Mouse (Mus musculus): ENCODE measurements around the gene Fmr1. TPM values are rescaled to one million over a fixed set of nuclear protein-coding genes. Genes with fewer than 3 reads are reported as not detected.
"Not testable (repeated sequence)": the region's sequence is repeated elsewhere in the genome, so short reads cannot be mapped to it uniquely, and the experiment has no call there.

Fmr1 gene
- total RNA-seq (2021), result 10 to 100 TPM; 12.4 to 12.5 TPM
- long read RNA-seq, experiment 1, full-length matches to known transcripts, result 6 of 13 reads
- long read RNA-seq, experiment 1, partial matches to known transcripts, result 0 of 13 reads
- long read RNA-seq, experiment 1, other reads (novel, unspliced or antisense), result 7 of 13 reads
- long read RNA-seq, experiment 2, full-length matches to known transcripts, result 6 of 11 reads
- long read RNA-seq, experiment 2, partial matches to known transcripts, result 2 of 11 reads
- long read RNA-seq, experiment 2, other reads (novel, unspliced or antisense), result 3 of 11 reads

DNA sequence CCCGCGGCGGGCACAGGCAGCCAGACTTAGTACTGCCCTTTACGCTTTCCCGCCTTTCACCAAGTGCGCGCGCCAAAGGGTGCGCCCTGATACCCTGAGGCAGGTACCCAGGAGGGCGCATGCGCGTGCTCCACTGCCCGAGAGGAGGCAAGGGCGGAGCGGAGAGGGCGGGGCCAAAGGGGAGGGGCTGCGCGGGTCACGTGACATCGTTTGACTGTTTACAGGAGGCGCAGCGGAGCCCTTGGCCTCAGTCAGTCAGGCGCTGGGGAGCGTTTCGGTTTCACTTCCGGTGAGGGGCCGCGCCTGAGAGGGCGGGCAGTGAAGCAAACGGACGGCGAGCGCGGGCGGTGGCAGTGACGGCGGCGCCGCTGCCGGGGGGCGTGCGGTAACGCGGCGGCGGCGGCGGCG is at the start of gene Fmr1:
Fmr1 (plus strand) TSS at position 209 of the 408 bp plus-strand sequence.
- intact Hi-C loops (cut with DNase I; ENCODE audit: low total_unique reads), result no loop called here
- peak; percentile 96 for DNase-seq

DNA sequence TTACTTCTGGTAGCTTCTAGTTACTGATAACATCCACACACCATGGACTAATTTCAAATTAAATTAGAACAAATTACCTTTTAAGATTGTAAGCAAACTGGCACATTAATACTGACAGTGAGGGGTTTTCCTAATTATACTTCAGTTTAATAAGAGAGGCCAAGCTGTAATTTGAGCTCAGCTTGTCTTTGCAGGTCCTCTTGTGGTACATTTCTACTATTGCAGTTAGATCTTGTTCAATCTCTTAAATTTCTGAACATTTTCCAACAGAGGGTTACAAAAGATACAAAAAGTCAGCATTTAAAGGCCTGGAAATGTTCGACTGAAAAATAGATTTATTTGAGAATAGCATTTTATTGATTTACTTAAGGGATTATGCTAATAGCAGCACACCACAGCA is 36.7 kb upstream of the Fmr1 start:
- no peak for DNase-seq
- intact Hi-C loops (cut with DNase I; ENCODE audit: low total_unique reads), result no loop called here

- peak; percentile 31 for DNase-seq
- intact Hi-C loops (cut with DNase I; ENCODE audit: low total_unique reads), result no loop called here
Observed at GRCm38 (mm10) chrX:68645154-68645919, 33.0 kb upstream of the Fmr1 start.

- DNase-seq, result no peak
- intact Hi-C loops (cut with DNase I; ENCODE audit: low total_unique reads), result no loop called here
Observed at GRCm38 (mm10) chrX:68677508-68677907, 833 bp upstream of the Fmr1 start.

GRCm38 (mm10) chrX:68678815-68679486 is 610 bp downstream of the Fmr1 start:
- intact Hi-C loops (cut with DNase I; ENCODE audit: low total_unique reads), result no loop called here
- peak; percentile 19 for DNase-seq

- intact Hi-C loops (cut with DNase I; ENCODE audit: low total_unique reads), result no loop called here
- no peak for DNase-seq
Observed at GRCm38 (mm10) chrX:68684706-68685105, 6.4 kb downstream of the Fmr1 start.

- DNase-seq; intact Hi-C loops (cut with DNase I; ENCODE audit: low total_unique reads): not testable (repeated sequence)
Observed at GRCm38 (mm10) chrX:68691936-68692335, 13.6 kb downstream of the Fmr1 start.

DNA sequence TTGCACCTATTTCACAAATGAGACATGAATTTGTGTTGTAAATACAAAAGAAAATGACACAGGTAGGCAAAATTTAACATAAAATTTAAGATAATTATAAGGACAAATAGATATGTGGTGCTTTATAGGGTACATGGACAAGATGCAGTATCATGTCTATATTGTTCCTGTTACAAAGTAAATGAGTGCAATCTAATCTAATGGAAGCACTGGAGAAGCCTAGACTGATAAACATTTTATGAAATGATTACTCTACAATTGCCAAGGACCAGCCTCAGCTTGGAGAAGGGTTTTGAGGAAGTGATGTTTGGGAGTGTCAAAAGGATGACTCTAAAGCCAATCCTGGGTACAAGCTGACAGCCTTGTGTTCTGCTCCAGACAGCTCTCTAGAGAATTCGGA is 58.6 kb downstream of the Fmr1 start:
- intact Hi-C loops (cut with DNase I; ENCODE audit: low total_unique reads), result no loop called here
- DNase-seq, result no peak

GRCm38 (mm10) chrX:68740088-68740487 is 61.7 kb downstream of the Fmr1 start:
- intact Hi-C loops (cut with DNase I; ENCODE audit: low total_unique reads), result no loop called here
- no peak for DNase-seq

GRCm38 (mm10) chrX:68761606-68762005 is 83.3 kb downstream of the Fmr1 start, which contains the start of gene Fmr1nb:
Fmr1nb (plus strand) TSS chrX:68761839.
- intact Hi-C loops (cut with DNase I; ENCODE audit: low total_unique reads), result no loop called here
- DNase-seq, result no peak

Other genes with a start within 250 kb of the Fmr1 start
- gene Fmr1nb, start 83.3 kb downstream of the Fmr1 start, total RNA-seq (2021), result not detected
- gene Gm14698, start 142.6 kb downstream of the Fmr1 start, total RNA-seq (2021), result 1 to 10 TPM; 1.9 to 3.9 TPM
- gene Gm6812, start 214.5 kb downstream of the Fmr1 start, total RNA-seq (2021), result not detected